Mouse (Mus musculus) embryonic facial prominence, embryonic 13.5 days (tissue): ENCODE measurements at regions not wholly inside any gene's neighbourhood (a gene's known extent, or its start where the extent isn't known, plus 50 kb on each side); places are given as distances from the start of the nearest gene placed in this dataset.

ENCODE experiments used
- ATAC-seq: fragments of 200-750 bp; cut with Nextera tagmentation; 2 replicates; pipeline ENCODE4 v1.8.0; 2017; ENCODE audit warnings: low read depth; ENCODE audit not compliant: insufficient number of reproducible peaks, insufficient read depth, low FRiP score, low TSS enrichment
- H3K27ac ChIP-seq: fragments of 300-500 bp; sonication (generic); 2 replicates; pipeline ENCODE4 v1.5.1; 2015; ENCODE audit warnings: moderate library complexity, mild to moderate bottlenecking, inconsistent platforms
- H3K27me3 ChIP-seq: fragments of 300-500 bp; sonication (generic); 2 replicates; pipeline ENCODE4 v1.6.1; 2015; ENCODE audit warnings: mild to moderate bottlenecking, inconsistent platforms
- H3K36me3 ChIP-seq: fragments of 300-500 bp; sonication (generic); 2 replicates; pipeline ENCODE4 v1.6.1; 2015; ENCODE audit warnings: mild to moderate bottlenecking, inconsistent platforms
- H3K4me1 ChIP-seq: fragments of 300-500 bp; sonication (generic); 2 replicates; pipeline ENCODE4 v1.6.1; 2015; ENCODE audit warnings: inconsistent platforms
- H3K4me2 ChIP-seq: fragments of 300-500 bp; sonication (generic); 2 replicates; pipeline ENCODE4 v1.6.1; 2015; ENCODE audit warnings: moderate library complexity, mild to moderate bottlenecking, inconsistent platforms
- H3K4me3 ChIP-seq: fragments of 300-500 bp; sonication (generic); 2 replicates; pipeline ENCODE4 v1.5.1; 2015; ENCODE audit warnings: mild to moderate bottlenecking, inconsistent platforms
- H3K9ac ChIP-seq: fragments of 300-500 bp; sonication (generic); 2 replicates; pipeline ENCODE4 v1.6.1; 2015; ENCODE audit warnings: mild to moderate bottlenecking, inconsistent platforms
- H3K9me3 ChIP-seq: fragments of 300-500 bp; sonication (generic); 2 replicates; pipeline ENCODE4 v1.6.1; 2016; ENCODE audit warnings: inconsistent platforms
- WGBS: fragments of 180-500 bp; shearing (Covaris S2); methylation state at CpG from one replicate; pipeline ENCODE4 v1.1.7; 2015; ENCODE audit warnings: mixed read lengths; 5-methylcytosine and 5-hydroxymethylcytosine counted together

- no peaks in the 10 kb centered on the region for H3K27me3 ChIP-seq
- H3K27ac ChIP-seq = peak overlapping the region; percentile 87
- H3K4me1 ChIP-seq = peaks cover 24% of the 10 kb centered on the region
- H3K36me3 ChIP-seq = no peaks in the 10 kb centered on the region
- no peak overlapping the region for H3K9ac ChIP-seq
- H3K4me2 ChIP-seq = peak overlapping the region; percentile 38; the same call in 1 of the 2 replicates
- no peaks in the 10 kb centered on the region for H3K9me3 ChIP-seq
- no peak overlapping the region for H3K4me3 ChIP-seq
- ATAC-seq = no peak
These were observed 95.6 kb downstream of the 1810010D01Rik start for GRCm38 (mm10) chr7:145112146-145112830.

GRCm38 (mm10) chr7:145111252-145112131 lies 96.4 kb downstream of the 1810010D01Rik start:
- Histone ChIP-seq H3K9me3 (no peaks in the 10 kb centered on the region), H3K4me2 (peak overlapping the region; percentile 38), H3K27ac (peak overlapping the region; percentile 87), H3K27me3 (no peaks in the 10 kb centered on the region), H3K4me3 (no peak overlapping the region), H3K9ac (0 out of 2 replicates have a peak overlapping the region, but pooled peaks have one; percentile 32), H3K4me1 (peaks cover 24% of the 10 kb centered on the region), H3K36me3 (no peaks in the 10 kb centered on the region)
- 0 out of 2 replicates have a peak, but pooled peaks have one; percentile 43 for ATAC-seq
- 30% methylated on average over 20 of the region's 20 CpGs for WGBS

GRCm38 (mm10) chr7:145110657-145111251 lies 97.2 kb downstream of the 1810010D01Rik start:
- Histone ChIP-seq H3K36me3 (no peaks in the 10 kb centered on the region), H3K9me3 (no peaks in the 10 kb centered on the region), H3K4me2 (0 out of 2 replicates have a peak overlapping the region, but pooled peaks have one; percentile 7), H3K4me3 (no peak overlapping the region), H3K4me1 (peaks cover 24% of the 10 kb centered on the region), H3K27me3 (no peaks in the 10 kb centered on the region), H3K9ac (0 out of 2 replicates have a peak overlapping the region, but pooled peaks have one; percentile 32), H3K27ac (peak overlapping the region; percentile 87)
- no peak; the same call in 1 of the 2 replicates for ATAC-seq
- 24% methylated on average over 10 of the region's 10 CpGs for WGBS

- Histone ChIP-seq H3K36me3 (no peaks in the 10 kb centered on the region), H3K27ac (no peak overlapping the region), H3K4me2 (no peak overlapping the region), H3K27me3 (no peaks in the 10 kb centered on the region), H3K9ac (no peak overlapping the region), H3K9me3 (no peaks in the 10 kb centered on the region), H3K4me3 (no peak overlapping the region), H3K4me1 (peaks cover 24% of the 10 kb centered on the region)
- ATAC-seq = no peak
- 76% methylated on average over 3 of the region's 3 CpGs for WGBS
These were observed 97.9 kb downstream of the 1810010D01Rik start for GRCm38 (mm10) chr7:145110028-145110427.

- Histone ChIP-seq H3K36me3 (no peaks in the 10 kb centered on the region), H3K4me3 (no peak overlapping the region), H3K9ac (no peak overlapping the region), H3K4me2 (no peak overlapping the region), H3K27me3 (no peaks in the 10 kb centered on the region), H3K9me3 (no peaks in the 10 kb centered on the region), H3K27ac (no peak overlapping the region), H3K4me1 (peaks cover 24% of the 10 kb centered on the region)
- WGBS = 85% methylated on average over 4 of the region's 4 CpGs
- ATAC-seq = no peak
These were observed 98.4 kb downstream of the 1810010D01Rik start for GRCm38 (mm10) chr7:145109471-145109870.

GRCm38 (mm10) chr7:145108994-145109393 lies 98.9 kb downstream of the 1810010D01Rik start:
- Histone ChIP-seq H3K9ac (no peak overlapping the region), H3K27me3 (no peaks in the 10 kb centered on the region), H3K4me2 (no peak overlapping the region), H3K4me1 (peaks cover 24% of the 10 kb centered on the region), H3K9me3 (no peaks in the 10 kb centered on the region), H3K27ac (no peak overlapping the region), H3K4me3 (no peak overlapping the region), H3K36me3 (no peaks in the 10 kb centered on the region)
- no peak for ATAC-seq
- WGBS = 73% methylated on average over 3 of the region's 3 CpGs

GRCm38 (mm10) chr7:145107575-145108170 lies 100.2 kb downstream of the 1810010D01Rik start:
- Histone ChIP-seq H3K4me1 (peaks cover 29% of the 10 kb centered on the region), H3K27me3 (no peaks in the 10 kb centered on the region), H3K9ac (no peak overlapping the region), H3K4me3 (no peak overlapping the region), H3K36me3 (no peaks in the 10 kb centered on the region), H3K9me3 (no peaks in the 10 kb centered on the region), H3K27ac (no peak overlapping the region), H3K4me2 (no peak overlapping the region)
- no peak for ATAC-seq
- 86% methylated on average over 2 of the region's 2 CpGs for WGBS

GRCm38 (mm10) chr7:145106494-145106849 lies 101.4 kb downstream of the 1810010D01Rik start:
- no peaks in the 10 kb centered on the region for H3K36me3 ChIP-seq
- 74% methylated on average over 4 of the region's 4 CpGs for WGBS
- no peak overlapping the region for H3K9ac ChIP-seq
- H3K27ac ChIP-seq = no peak overlapping the region
- peaks cover 27% of the 10 kb centered on the region for H3K4me1 ChIP-seq
- no peaks in the 10 kb centered on the region for H3K9me3 ChIP-seq
- ATAC-seq = no peak
- H3K27me3 ChIP-seq = no peaks in the 10 kb centered on the region
- H3K4me2 ChIP-seq = no peak overlapping the region
- no peak overlapping the region for H3K4me3 ChIP-seq

- H3K27ac ChIP-seq = no peak overlapping the region
- H3K9ac ChIP-seq = no peak overlapping the region
- 86% methylated on average over 7 of the region's 7 CpGs for WGBS
- H3K4me2 ChIP-seq = no peak overlapping the region
- H3K4me3 ChIP-seq = no peak overlapping the region
- H3K9me3 ChIP-seq = no peaks in the 10 kb centered on the region
- no peak for ATAC-seq
- no peaks in the 10 kb centered on the region for H3K27me3 ChIP-seq
- H3K36me3 ChIP-seq = no peaks in the 10 kb centered on the region
- H3K4me1 ChIP-seq = peaks cover 22% of the 10 kb centered on the region
These were observed 102.0 kb downstream of the 1810010D01Rik start for GRCm38 (mm10) chr7:145105831-145106493.

GRCm38 (mm10) chr7:145102692-145103091 lies 105.2 kb downstream of the 1810010D01Rik start:
- no peak for ATAC-seq
- Histone ChIP-seq H3K4me3 (no peak overlapping the region), H3K27me3 (no peaks in the 10 kb centered on the region), H3K4me2 (no peak overlapping the region), H3K27ac (0 out of 2 replicates have a peak overlapping the region, but pooled peaks have one; percentile 1), H3K36me3 (no peaks in the 10 kb centered on the region), H3K4me1 (peaks cover 12% of the 10 kb centered on the region), H3K9me3 (no peaks in the 10 kb centered on the region), H3K9ac (no peak overlapping the region)
- WGBS = 65% methylated on average over 5 of the region's 5 CpGs

- H3K9me3 ChIP-seq = no peaks in the 10 kb centered on the region
- no peak overlapping the region for H3K4me2 ChIP-seq
- H3K4me3 ChIP-seq = no peak overlapping the region
- H3K27ac ChIP-seq = 0 out of 2 replicates have a peak overlapping the region, but pooled peaks have one; percentile 1
- 34% methylated on average over 6 of the region's 6 CpGs for WGBS
- no peaks in the 10 kb centered on the region for H3K36me3 ChIP-seq
- H3K27me3 ChIP-seq = no peaks in the 10 kb centered on the region
- peaks cover 12% of the 10 kb centered on the region for H3K4me1 ChIP-seq
- no peak overlapping the region for H3K9ac ChIP-seq
- no peak for ATAC-seq
These were observed 105.7 kb downstream of the 1810010D01Rik start for GRCm38 (mm10) chr7:145102216-145102615.
